Mouse (Mus musculus) layer of hippocampus, adult 9-10 months (tissue): ENCODE measurements around the gene Slc12a8.
A peak's percentile ranks its signal among the peaks of the same experiment; 100 is the strongest.

Experiments
- DNase-seq: peaks from one replicate; pipeline ENCODE4 v3.0.0; 2022; ENCODE audit warnings: low spot score

Gene Slc12a8

GRCm38 (mm10) chr16:33544346-33544745 is 27.2 kb downstream of the Slc12a8 start:
- DNase-seq = no peak

- no peak for DNase-seq
These were observed 28.4 kb downstream of the Slc12a8 start for GRCm38 (mm10) chr16:33545530-33545929.

GRCm38 (mm10) chr16:33553689-33554342 is 36.7 kb downstream of the Slc12a8 start:
- DNase-seq = no peak

- no peak for DNase-seq
These were observed 41.0 kb downstream of the Slc12a8 start for GRCm38 (mm10) chr16:33558121-33558520.

- peak; percentile 18 for DNase-seq
These were observed 43.2 kb downstream of the Slc12a8 start for GRCm38 (mm10) chr16:33560281-33560680.

GRCm38 (mm10) chr16:33561308-33562009 is 44.3 kb downstream of the Slc12a8 start:
- DNase-seq = no peak

- DNase-seq = no peak
These were observed 45.9 kb downstream of the Slc12a8 start for GRCm38 (mm10) chr16:33562874-33563537.

GRCm38 (mm10) chr16:33563538-33564013 is 46.4 kb downstream of the Slc12a8 start:
- no peak for DNase-seq

- DNase-seq = no peak
These were observed 49.3 kb downstream of the Slc12a8 start for GRCm38 (mm10) chr16:33566467-33566866.

GRCm38 (mm10) chr16:33567736-33568135 is 50.6 kb downstream of the Slc12a8 start:
- DNase-seq = no peak

GRCm38 (mm10) chr16:33568269-33569016 is 51.3 kb downstream of the Slc12a8 start:
- DNase-seq = no peak

- no peak for DNase-seq
These were observed 55.5 kb downstream of the Slc12a8 start for GRCm38 (mm10) chr16:33572646-33573045.

- no peak for DNase-seq
These were observed 56.6 kb downstream of the Slc12a8 start for GRCm38 (mm10) chr16:33573703-33574102.

GRCm38 (mm10) chr16:33575728-33576127 is 58.6 kb downstream of the Slc12a8 start:
- no peak for DNase-seq

- no peak for DNase-seq
These were observed 59.4 kb downstream of the Slc12a8 start for GRCm38 (mm10) chr16:33576271-33577189.

GRCm38 (mm10) chr16:33578462-33578861 is 61.3 kb downstream of the Slc12a8 start:
- DNase-seq = no peak

- DNase-seq = no peak
These were observed 63.2 kb downstream of the Slc12a8 start for GRCm38 (mm10) chr16:33580331-33580730.

GRCm38 (mm10) chr16:33580736-33581241 is 63.7 kb downstream of the Slc12a8 start:
- DNase-seq = no peak

- DNase-seq = no peak
These were observed 64.6 kb downstream of the Slc12a8 start for GRCm38 (mm10) chr16:33581661-33582099.

GRCm38 (mm10) chr16:33582495-33582894 is 65.4 kb downstream of the Slc12a8 start:
- DNase-seq = no peak

- DNase-seq = no peak
These were observed 66.2 kb downstream of the Slc12a8 start for GRCm38 (mm10) chr16:33583333-33583732.
